Mouse (Mus musculus): ENCODE results near the gene Ly6g6d. TPM values are rescaled to one million over a fixed set of nuclear protein-coding genes. Genes with fewer than 3 reads are reported as not detected.
"Not testable (repeated sequence)": the region's sequence is repeated elsewhere in the genome, so short reads cannot be mapped to it uniquely, and the experiment has no call there.

Ly6g6d gene
- 0.74 and 2.8 TPM in 2 replicates for polyA plus RNA-seq (2015; fragmentation: Nextera tagmentation; extraction: Ambion mirVana)

GRCm38 (mm10) chr17:35077786-35078233 lies at the start of gene Ly6g6d:
Gene Ly6g6d (minus strand): TSS chr17:35078065.
- no peak within 1 kb of the TSS for H3K27ac ChIP-seq (replicated peaks)
- peak within 1 kb of the TSS; percentile 21 for H3K4me3 ChIP-seq (replicated peaks)
- 8% methylated on average over 14 of the region's 14 CpGs for WGBS
- H3K9me3 ChIP-seq (replicated peaks), result no peaks in the 10 kb centered on the region
- H3K9ac ChIP-seq (replicated peaks), result 0 out of 2 replicates have a peak within 1 kb of the TSS, but pooled peaks have one; percentile 14
- H3K36me3 ChIP-seq, result no peaks in the 10 kb centered on the region
- H3K27me3 ChIP-seq (replicated peaks), result no peaks in the 10 kb centered on the region
- peak; percentile 52; the same call in 1 of the 2 replicates for ATAC-seq (ENCODE audit: low FRiP score)
- H3K4me2 ChIP-seq, result peak within 1 kb of the TSS; percentile 49
- peaks cover 15% of the 10 kb centered on the region for H3K4me1 ChIP-seq

GRCm38 (mm10) chr17:35127017-35127416 lies 49.2 kb upstream of the Ly6g6d start:
- Histone ChIP-seq H3K27me3 (replicated peaks) (no peaks in the 10 kb centered on the region), H3K4me2 (peak overlapping the region; percentile 78), H3K9ac (replicated peaks) (no peak overlapping the region; the same call in none of the 2 replicates), H3K36me3 (peaks cover 14% of the 10 kb centered on the region), H3K9me3 (replicated peaks) (no peaks in the 10 kb centered on the region), H3K4me1 (peaks cover 53% of the 10 kb centered on the region), H3K27ac (replicated peaks) (no peak overlapping the region), H3K4me3 (replicated peaks) (peak overlapping the region; percentile 68)
- WGBS, result 76% methylated on average over 13 of the region's 13 CpGs
- ATAC-seq (ENCODE audit: low FRiP score), result no peak

DNA sequence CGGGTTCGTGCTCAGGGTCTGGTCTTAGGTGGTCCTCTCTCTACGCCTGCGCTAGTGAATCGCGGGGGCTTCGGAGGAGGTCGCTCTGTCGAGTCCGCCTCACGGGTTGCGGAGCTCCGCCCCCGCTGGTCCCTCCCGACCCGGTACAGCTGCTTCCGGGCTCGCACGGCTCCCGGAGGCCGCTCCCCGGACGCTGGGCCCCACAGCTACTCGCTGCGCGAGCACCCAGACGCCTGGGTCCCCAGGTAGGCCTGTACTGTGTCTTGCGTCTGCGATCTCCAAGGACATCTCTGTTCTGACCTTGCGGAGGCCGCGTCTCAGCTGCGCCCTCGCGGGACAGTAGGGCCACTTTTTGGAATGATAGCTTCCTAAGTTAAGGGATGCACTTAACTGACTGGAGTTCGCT lies 48.3 kb upstream of the Ly6g6d start, which contains the start of gene D17H6S53E:
Gene D17H6S53E, plus strand, starts transcription at position 168 of the 406 bp plus-strand sequence.
- Histone ChIP-seq H3K9ac (replicated peaks) (peak within 1 kb of the TSS; percentile 85), H3K4me2 (peak within 1 kb of the TSS; percentile 78), H3K4me3 (replicated peaks) (peak within 1 kb of the TSS; percentile 68), H3K27me3 (replicated peaks) (no peaks in the 10 kb centered on the region), H3K36me3 (peaks cover 14% of the 10 kb centered on the region), H3K4me1 (peaks cover 53% of the 10 kb centered on the region), H3K9me3 (replicated peaks) (no peaks in the 10 kb centered on the region), H3K27ac (replicated peaks) (peak within 1 kb of the TSS; percentile 84)
- WGBS, result under 1% methylated on average over 36 of the region's 36 CpGs
- peak; percentile 37; the same call in 1 of the 2 replicates for ATAC-seq (ENCODE audit: low FRiP score)

DNA sequence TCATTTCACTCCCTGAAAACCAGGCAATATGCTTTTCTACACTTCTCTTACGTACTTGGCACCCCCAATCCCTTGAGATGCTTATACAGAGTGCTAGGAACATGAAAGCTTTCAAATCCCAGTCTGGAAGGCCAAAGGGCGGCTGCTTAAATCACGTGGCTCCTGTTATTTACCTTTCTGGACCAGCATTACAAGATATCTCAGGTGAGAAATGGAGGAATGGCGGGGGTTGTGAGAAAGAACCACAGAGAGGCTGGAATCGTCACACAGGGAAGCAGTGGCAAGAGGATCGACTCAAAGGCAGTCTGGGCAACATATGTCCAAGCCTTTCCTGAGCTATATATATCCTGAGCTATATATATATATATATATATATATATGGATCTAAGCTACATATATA lies 47.7 kb upstream of the Ly6g6d start:
- Histone ChIP-seq H3K4me3 (replicated peaks) (peak overlapping the region; percentile 68), H3K9me3 (replicated peaks) (no peaks in the 10 kb centered on the region), H3K9ac (replicated peaks) (peak overlapping the region; percentile 85), H3K36me3 (peaks cover 14% of the 10 kb centered on the region), H3K27ac (replicated peaks) (peak overlapping the region; percentile 84), H3K4me2 (peak overlapping the region; percentile 78), H3K27me3 (replicated peaks) (no peaks in the 10 kb centered on the region), H3K4me1 (peaks cover 54% of the 10 kb centered on the region)
- no peak for ATAC-seq (ENCODE audit: low FRiP score)
- 36% methylated on average over 6 of the region's 6 CpGs for WGBS

GRCm38 (mm10) chr17:35125081-35125480 lies 47.2 kb upstream of the Ly6g6d start:
- H3K4me3 ChIP-seq (replicated peaks), result no peak overlapping the region
- H3K4me1 ChIP-seq, result peaks cover 59% of the 10 kb centered on the region
- peak overlapping the region; percentile 85; the same call in 1 of the 2 replicates for H3K9ac ChIP-seq (replicated peaks)
- no peak for ATAC-seq (ENCODE audit: low FRiP score)
- WGBS, result 100% methylated on average over 1 of the region's 1 CpGs
- H3K9me3 ChIP-seq (replicated peaks), result no peaks in the 10 kb centered on the region
- H3K36me3 ChIP-seq, result peaks cover 12% of the 10 kb centered on the region
- H3K27ac ChIP-seq (replicated peaks), result no peak overlapping the region
- peak overlapping the region; percentile 78; the same call in 1 of the 2 replicates for H3K4me2 ChIP-seq
- no peaks in the 10 kb centered on the region for H3K27me3 ChIP-seq (replicated peaks)

DNA sequence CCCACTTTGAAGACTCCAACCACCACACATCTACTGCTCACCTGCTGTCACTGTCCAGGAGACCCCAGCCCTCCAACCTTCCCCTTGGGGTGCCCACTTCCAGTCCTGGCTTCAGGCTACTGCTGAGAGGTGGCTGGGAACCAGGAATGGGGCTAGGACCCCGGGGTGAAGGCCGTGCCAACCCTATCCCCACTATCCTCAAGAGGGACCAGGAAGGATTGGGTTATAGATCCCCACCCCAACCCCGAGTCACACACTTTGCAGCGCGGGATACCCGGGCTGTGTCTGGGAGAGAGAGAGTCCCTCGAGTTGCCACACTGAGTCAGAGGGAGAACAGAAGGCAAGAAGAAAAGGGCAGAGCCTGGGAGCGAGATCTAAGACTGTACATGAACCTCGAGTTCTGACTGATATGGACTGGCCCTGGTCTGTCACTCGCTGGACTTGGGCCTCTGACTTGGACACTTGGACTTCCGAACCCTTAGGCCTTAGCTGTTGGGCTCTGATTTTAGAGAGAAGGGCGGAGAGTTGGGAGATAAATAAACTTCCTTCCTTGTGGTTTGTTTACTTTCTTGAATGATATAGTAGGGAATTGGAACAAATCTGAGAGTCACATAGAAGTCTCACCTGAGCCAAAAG lies 46.5 kb upstream of the Ly6g6d start:
- not testable (repeated sequence) for ATAC-seq (ENCODE audit: low FRiP score); H3K4me3 ChIP-seq (replicated peaks); H3K9me3 ChIP-seq (replicated peaks); H3K27me3 ChIP-seq (replicated peaks); H3K27ac ChIP-seq (replicated peaks); H3K9ac ChIP-seq (replicated peaks); H3K4me2 ChIP-seq
- Histone ChIP-seq H3K4me1 (peaks cover 66% of the 10 kb centered on the region), H3K36me3 (peaks cover 17% of the 10 kb centered on the region)
- WGBS, result 93% methylated on average over 12 of the region's 12 CpGs

DNA sequence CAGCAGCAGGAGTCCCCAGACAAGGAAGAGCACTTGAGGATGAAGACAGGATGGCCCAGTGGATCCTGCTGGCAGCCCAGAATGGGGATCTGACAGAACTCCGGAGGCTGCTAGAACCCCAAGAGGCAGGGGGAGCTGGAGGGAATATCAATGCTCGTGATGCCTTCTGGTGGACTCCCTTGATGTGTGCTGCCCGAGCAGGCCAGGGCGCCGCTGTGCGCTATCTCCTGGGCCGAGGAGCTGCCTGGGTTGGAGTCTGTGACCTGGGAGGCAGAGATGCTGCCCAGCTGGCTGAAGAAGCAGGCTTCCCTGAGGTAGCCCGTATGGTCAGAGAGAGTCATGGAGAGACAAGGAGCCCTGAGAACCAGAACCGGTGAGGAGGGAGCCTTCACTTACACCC lies 45.4 kb upstream of the Ly6g6d start:
- not testable (repeated sequence) for H3K9ac ChIP-seq (replicated peaks); H3K27ac ChIP-seq (replicated peaks); ATAC-seq (ENCODE audit: low FRiP score); H3K9me3 ChIP-seq (replicated peaks); H3K4me2 ChIP-seq; H3K27me3 ChIP-seq (replicated peaks); H3K4me3 ChIP-seq (replicated peaks)
- 92% methylated on average over 9 of the region's 9 CpGs for WGBS
- Histone ChIP-seq H3K4me1 (peaks cover 57% of the 10 kb centered on the region), H3K36me3 (peaks cover 26% of the 10 kb centered on the region)

DNA sequence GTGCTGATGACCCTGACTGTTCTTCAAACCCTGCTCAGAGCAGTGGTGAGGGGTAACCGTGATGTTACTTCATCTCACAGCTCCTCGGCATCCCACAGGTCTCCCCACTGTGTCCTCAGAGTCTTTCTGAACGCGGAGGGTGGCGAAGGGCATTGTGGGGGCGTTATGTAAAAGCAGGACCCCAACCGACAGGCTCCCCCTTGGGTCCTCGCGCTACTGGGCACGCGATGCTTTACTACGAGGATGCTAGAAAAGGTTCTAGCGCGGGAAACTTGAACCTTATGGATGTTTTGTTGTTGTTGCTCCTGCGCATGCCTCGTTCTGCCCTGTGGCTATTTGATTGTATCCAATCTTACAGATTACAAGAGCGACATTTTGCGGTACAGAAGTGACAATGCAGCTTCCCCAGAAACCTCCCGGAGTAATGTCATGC lies 44.0 kb upstream of the Ly6g6d start, which contains the start of gene Csnk2b:
Gene Csnk2b, minus strand, starts transcription at position 183 of the 433 bp plus-strand sequence.
- peak; percentile 43 for ATAC-seq (ENCODE audit: low FRiP score)
- H3K4me1 ChIP-seq, result peaks cover 46% of the 10 kb centered on the region
- WGBS, result 1% methylated on average over 19 of the region's 19 CpGs
- H3K4me2 ChIP-seq, result peak within 1 kb of the TSS; percentile 97
- H3K9ac ChIP-seq (replicated peaks), result peak within 1 kb of the TSS; percentile 95
- H3K36me3 ChIP-seq, result peaks cover 36% of the 10 kb centered on the region
- peak within 1 kb of the TSS; percentile 93 for H3K27ac ChIP-seq (replicated peaks)
- H3K9me3 ChIP-seq (replicated peaks), result no peaks in the 10 kb centered on the region
- H3K27me3 ChIP-seq (replicated peaks), result no peaks in the 10 kb centered on the region
- H3K4me3 ChIP-seq (replicated peaks), result peak within 1 kb of the TSS; percentile 95

DNA sequence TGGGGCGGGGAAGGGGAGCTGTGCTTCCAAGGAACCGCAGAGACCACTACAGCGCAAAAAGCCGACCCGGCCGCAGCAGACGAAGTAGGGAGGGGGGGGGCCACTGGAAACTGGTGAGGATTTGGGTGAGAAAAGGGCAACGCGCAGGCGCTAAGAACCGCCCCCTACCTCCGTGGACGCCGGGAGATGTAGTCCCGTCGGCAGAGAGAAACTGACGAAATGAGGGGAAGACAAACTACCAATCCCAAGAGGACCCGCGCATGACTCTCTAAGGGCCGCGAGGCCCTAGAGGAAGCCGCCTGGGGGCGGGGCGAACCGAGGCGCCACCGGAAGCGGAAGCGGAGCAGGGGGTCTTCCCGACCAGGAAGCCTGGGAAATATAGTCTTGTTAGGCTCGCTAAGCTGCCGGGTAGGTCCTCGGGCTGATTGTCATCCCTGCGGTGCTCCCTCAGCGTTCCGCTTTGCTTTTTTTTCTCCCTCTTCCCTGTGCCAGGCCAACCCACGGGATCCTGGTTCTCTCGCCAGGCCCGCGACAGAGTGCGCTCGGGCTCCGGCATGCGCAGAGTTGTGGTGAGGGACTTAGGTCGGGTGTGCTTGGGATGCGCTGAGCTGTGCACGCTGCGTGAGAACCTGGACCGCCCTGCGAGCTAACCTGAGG lies 43.4 kb upstream of the Ly6g6d start, which contains the start of gene Gpank1:
Gene Gpank1, plus strand, starts transcription at position 313 of the 657 bp plus-strand sequence.
- peak; percentile 94 for ATAC-seq (ENCODE audit: low FRiP score)
- no peaks in the 10 kb centered on the region for H3K27me3 ChIP-seq (replicated peaks)
- peaks cover 40% of the 10 kb centered on the region for H3K36me3 ChIP-seq
- peak within 1 kb of the TSS; percentile 95 for H3K4me3 ChIP-seq (replicated peaks)
- H3K9me3 ChIP-seq (replicated peaks), result no peaks in the 10 kb centered on the region
- H3K9ac ChIP-seq (replicated peaks), result peak within 1 kb of the TSS; percentile 95
- peaks cover 40% of the 10 kb centered on the region for H3K4me1 ChIP-seq
- H3K27ac ChIP-seq (replicated peaks), result peak within 1 kb of the TSS; percentile 93
- under 1% methylated on average over 50 of the region's 50 CpGs for WGBS
- peak within 1 kb of the TSS; percentile 97 for H3K4me2 ChIP-seq

GRCm38 (mm10) chr17:35120745-35121142 lies 42.9 kb upstream of the Ly6g6d start:
- ATAC-seq (ENCODE audit: low FRiP score), result no peak; the same call in 1 of the 2 replicates
- peak overlapping the region; percentile 97 for H3K4me2 ChIP-seq
- WGBS, result under 1% methylated on average over 33 of the region's 33 CpGs
- peaks cover 35% of the 10 kb centered on the region for H3K4me1 ChIP-seq
- no peaks in the 10 kb centered on the region for H3K27me3 ChIP-seq (replicated peaks)
- H3K4me3 ChIP-seq (replicated peaks), result peak overlapping the region; percentile 95
- H3K27ac ChIP-seq (replicated peaks), result peak overlapping the region; percentile 80
- peaks cover 45% of the 10 kb centered on the region for H3K36me3 ChIP-seq
- peak overlapping the region; percentile 95 for H3K9ac ChIP-seq (replicated peaks)
- no peaks in the 10 kb centered on the region for H3K9me3 ChIP-seq (replicated peaks)

DNA sequence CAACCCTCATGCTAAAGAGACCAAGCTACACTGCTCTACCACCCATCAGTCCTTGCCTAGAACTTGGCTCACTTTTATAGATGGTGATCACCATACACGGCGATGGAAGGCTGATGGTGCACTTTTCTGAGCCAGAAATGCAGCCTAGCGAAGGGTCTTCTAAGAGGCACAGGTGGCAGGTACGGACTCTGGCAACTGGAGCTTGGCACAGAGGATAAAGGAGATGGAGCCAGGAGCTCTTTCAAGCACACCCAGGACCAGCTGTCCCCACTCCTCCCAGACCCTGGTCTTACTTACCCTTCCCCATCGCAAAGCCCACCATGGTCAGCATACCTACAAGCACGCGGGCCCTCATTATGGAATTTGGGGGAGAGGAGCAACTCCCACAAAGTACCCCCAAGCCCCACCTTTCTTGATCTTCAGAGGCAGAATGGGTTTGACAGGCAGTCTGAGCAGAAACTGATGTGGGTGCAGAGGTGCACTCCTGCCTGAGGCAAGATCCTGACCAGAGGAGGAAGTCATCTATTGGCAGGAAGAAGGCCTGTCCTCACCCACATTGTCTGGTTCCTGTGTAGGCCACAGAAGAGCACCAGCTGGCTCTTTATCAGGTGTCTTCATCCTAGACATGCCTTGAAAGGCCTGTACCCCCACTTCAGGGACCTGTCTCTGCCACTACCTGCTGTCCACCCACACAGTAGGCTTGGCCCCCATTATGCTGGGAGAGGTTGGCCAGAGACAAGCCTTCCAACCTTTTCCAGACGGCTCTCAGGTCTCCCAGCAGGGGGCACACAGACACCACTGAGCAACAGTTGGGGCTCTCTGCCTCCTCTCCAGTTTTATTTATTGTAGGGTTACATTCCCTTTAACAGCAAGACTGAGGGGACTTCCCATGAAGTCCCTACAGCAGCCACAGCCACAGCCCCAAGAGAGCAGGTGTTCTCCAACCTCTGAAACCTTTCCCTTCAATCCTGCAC lies 37.5 kb upstream of the Ly6g6d start, which contains the start of gene Ly6g5b:
Gene Ly6g5b, minus strand, starts transcription at position 383 of the 974 bp plus-strand sequence.
- no peaks in the 10 kb centered on the region for H3K9me3 ChIP-seq (replicated peaks)
- H3K9ac ChIP-seq (replicated peaks), result no peak within 1 kb of the TSS
- ATAC-seq (ENCODE audit: low FRiP score), result no peak
- 85% methylated on average over 8 of the region's 8 CpGs for WGBS
- no peaks in the 10 kb centered on the region for H3K27me3 ChIP-seq (replicated peaks)
- H3K4me2 ChIP-seq, result no peak within 1 kb of the TSS
- H3K4me1 ChIP-seq, result peaks cover 9% of the 10 kb centered on the region
- H3K4me3 ChIP-seq (replicated peaks), result no peak within 1 kb of the TSS
- peaks cover 54% of the 10 kb centered on the region for H3K36me3 ChIP-seq
- no peak within 1 kb of the TSS for H3K27ac ChIP-seq (replicated peaks)
